Comparison of ENCODE assay signal across 8 mouse cellular contexts in genomic region chr15:95805022-95805471, GRCm38 (mm10). TPM values are rescaled to one million over a fixed set of nuclear protein-coding genes. Genes with fewer than 3 reads are reported as not detected.
DNase-seq lines count a peak whose midpoint lies in the region; ATAC-seq and TF ChIP-seq lines count a peak whose summit lies in the region.

No protein-coding gene starts in this region.

- no peak for TF ChIP-seq CTCF in forebrain, postnatal 0 days (IDR thresholded peaks at IDR 0.05; ENCODE audit: low read depth)

- no peaks in the 10 kb centered on the region for H3K27me3 ChIP-seq in heart, embryonic 14.5 days (ENCODE audit: control insufficient read depth, insufficient read depth, low read length)
- no peaks in the 10 kb centered on the region for H3K27me3 ChIP-seq in limb, embryonic 10.5 days (ENCODE audit: low read depth, poor library complexity, severe bottlenecking)
- no peaks in the 10 kb centered on the region for H3K27me3 ChIP-seq in forebrain, postnatal 0 days (ENCODE audit: insufficient read depth, low read length)

- H3K36me3 ChIP-seq in heart, embryonic 14.5 days (ENCODE audit: control insufficient read depth, insufficient read depth, low read length) = no peaks in the 10 kb centered on the region
- H3K36me3 ChIP-seq in limb, embryonic 10.5 days = peaks cover 12% of the 10 kb centered on the region
- H3K36me3 ChIP-seq in forebrain, postnatal 0 days (ENCODE audit: insufficient read depth) = no peaks in the 10 kb centered on the region

- H3K9me3 ChIP-seq in heart, embryonic 14.5 days (ENCODE audit: control insufficient read depth, low read length) = no peaks in the 10 kb centered on the region
- no peaks in the 10 kb centered on the region for H3K9me3 ChIP-seq in limb, embryonic 10.5 days (replicated peaks)
- no peaks in the 10 kb centered on the region for H3K9me3 ChIP-seq in forebrain, postnatal 0 days (ENCODE audit: low read length)

- 17% methylated on average over 5 of the region's 5 CpGs for WGBS in heart, embryonic 14.5 days
- 63% methylated on average over 5 of the region's 5 CpGs for whole genome bisulfite sequencing in limb, embryonic 10.5 days
- WGBS in forebrain, postnatal 0 days = 78% methylated on average over 5 of the region's 5 CpGs

- ATAC-seq in heart, embryonic 14.5 days (ENCODE audit: insufficient number of reproducible peaks, insufficient read depth, low FRiP score, low read depth) = peak; percentile 47; the same call in 1 of the 2 replicates
- ATAC-seq in forebrain, postnatal 0 days = no peak

- peak; percentile 59 to 64 for DNase-seq in heart, adult 9 months (ENCODE audit: low spot score in 2 of 2)
- DNase-seq in heart, adult 8-10 months (ENCODE audit: low spot score) = no peak
- peak; percentile 83 for DNase-seq in NIH3T3 (ENCODE audit: low read depth)
- no peak for DNase-seq in limb, embryonic 10.5 days (ENCODE audit: low spot score)
- DNase-seq in cerebellum, postnatal 4 days (ENCODE audit: low spot score in 2 of 2) = no peak
- DNase-seq in forebrain, postnatal 0 days = no peak
- DNase-seq in B cell, adult 2 months = no peak

- H3K4me3 ChIP-seq in heart, embryonic 14.5 days (ENCODE audit: control insufficient read depth in 1 of 2, insufficient read depth in 1 of 2, low read depth in 1 of 2, low read length in 2 of 2) = no peak overlapping the region
- no peak overlapping the region for H3K4me3 ChIP-seq in limb, embryonic 10.5 days
- H3K4me3 ChIP-seq in forebrain, postnatal 0 days (ENCODE audit: low read depth, low read length) = no peak overlapping the region

- H3K27ac ChIP-seq in heart, embryonic 14.5 days (replicated peaks in 1 of 2; ENCODE audit: control insufficient read depth in 1 of 2, insufficient read depth in 1 of 2, low read depth in 2 of 2, low read length in 2 of 2) = peak overlapping the region; percentile 83 to 85
- H3K27ac ChIP-seq in limb, embryonic 10.5 days = 0 out of 2 replicates have a peak overlapping the region, but pooled peaks have one; percentile 26
- no peak overlapping the region for H3K27ac ChIP-seq in forebrain, postnatal 0 days (ENCODE audit: low read depth, low read length)

- peaks cover 40 to 43% of the 10 kb centered on the region in 2 experiments for H3K4me1 ChIP-seq in heart, embryonic 14.5 days (ENCODE audit: control insufficient read depth in 2 of 2, insufficient read depth in 2 of 2, low read length in 2 of 2)
- peaks cover 32% of the 10 kb centered on the region for H3K4me1 ChIP-seq in limb, embryonic 10.5 days
- H3K4me1 ChIP-seq in forebrain, postnatal 0 days (ENCODE audit: insufficient read depth) = peaks cover 12% of the 10 kb centered on the region; the same call in 1 of the 2 replicates

- H3K9ac ChIP-seq in heart, embryonic 14.5 days (ENCODE audit: low read length) = 0 out of 2 replicates have a peak overlapping the region, but pooled peaks have one; percentile 25
- H3K9ac ChIP-seq in forebrain, postnatal 0 days = no peak overlapping the region

- H3K4me2 ChIP-seq in heart, embryonic 14.5 days (ENCODE audit: low read length) = 0 out of 2 replicates have a peak overlapping the region, but pooled peaks have one; percentile 0
- H3K4me2 ChIP-seq in forebrain, postnatal 0 days (ENCODE audit: low read depth) = no peak overlapping the region

RNA-seq across cellular contexts. Expression of gene Ano6, which starts 14.4 kb away (rescaled TPM):
- 10 to 100 TPM; 17.7 to 21.2 (median 19.1) TPM for total RNA-seq in heart, adult 8-10 months (2022)
- polyA plus RNA-seq in heart, embryonic 14.5 days (2014; fragmentation: Nextera tagmentation; extraction: Ambion mirVana) = 35.9 and 37.2 TPM in 2 replicates
- 33.5 and 44.6 TPM in 2 replicates for polyA plus RNA-seq in limb, embryonic 10.5 days (2016; fragmentation: Nextera tagmentation; extraction: Ambion mirVana)
- 21.0 and 32.6 TPM in 2 replicates for total RNA-seq in forebrain, postnatal 0 days (2014; rRNA removed)
- 11.1 and 17.2 TPM in 2 replicates for polyA plus RNA-seq in forebrain, postnatal 0 days (2015; fragmentation: Nextera tagmentation; extraction: Ambion mirVana)

Comparison
In these comparisons a context has a peak if more than half of its experiments do, and no peak if none do; other contexts are left out.
1. DNase-seq: peak in heart, adult 9 months (2 of 2) and NIH3T3 (single experiment); none in heart, adult 8-10 months (single experiment), limb, embryonic 10.5 days (single experiment), cerebellum, postnatal 4 days (0 of 2), forebrain, postnatal 0 days (single experiment) and B cell, adult 2 months (0 of 2).